Mouse (Mus musculus) left cerebral cortex, adult 6 months (tissue): ENCODE measurements around the gene Smg8. TPM values are rescaled to one million over a fixed set of nuclear protein-coding genes. Genes with fewer than 3 reads are reported as not detected.

Experiments used
- long read RNA-seq, 2 experiments: library from polyadenylated mRNA; unstranded; transcript quantifications; one replicate each; pipeline ENCODE4 v2.0.0; 2019 to 2020
- polyA plus RNA-seq: library from polyadenylated mRNA; unstranded; fragments of <200 nt; fragmentation: Nextera tagmentation; gene quantifications from 2 replicates; pipeline ENCODE4 v1.2.3, GENCODE M21; 2021

The Smg8 gene
- polyA plus RNA-seq = 8.7 and 10.2 TPM in 2 replicates
- long read RNA-seq, experiment 1, transcript Smg8-201 (4 exons, 3,218 nt) = major isoform, 51 of 53 reads
- long read RNA-seq, experiment 1, partial matches to known transcripts = 0 of 53 reads
- long read RNA-seq, experiment 1, other reads (novel, unspliced or antisense) = 2 of 53 reads
- long read RNA-seq, experiment 2, transcript Smg8-201 (4 exons, 3,218 nt) = major isoform, 8 of 11 reads
- long read RNA-seq, experiment 2, partial matches to known transcripts = 3 of 11 reads
- long read RNA-seq, experiment 2, other reads (novel, unspliced or antisense) = 0 of 11 reads

GRCm38 (mm10) chr11:87086290-87086984 is at the start of gene Smg8:
Smg8 (minus strand) TSS chr11:87086774.

GRCm38 (mm10) chr11:87126824-87127816 is 40.5 kb upstream of the Smg8 start, which contains the start of gene Trim37:
Trim37 (plus strand) TSS chr11:87127077.

DNA sequence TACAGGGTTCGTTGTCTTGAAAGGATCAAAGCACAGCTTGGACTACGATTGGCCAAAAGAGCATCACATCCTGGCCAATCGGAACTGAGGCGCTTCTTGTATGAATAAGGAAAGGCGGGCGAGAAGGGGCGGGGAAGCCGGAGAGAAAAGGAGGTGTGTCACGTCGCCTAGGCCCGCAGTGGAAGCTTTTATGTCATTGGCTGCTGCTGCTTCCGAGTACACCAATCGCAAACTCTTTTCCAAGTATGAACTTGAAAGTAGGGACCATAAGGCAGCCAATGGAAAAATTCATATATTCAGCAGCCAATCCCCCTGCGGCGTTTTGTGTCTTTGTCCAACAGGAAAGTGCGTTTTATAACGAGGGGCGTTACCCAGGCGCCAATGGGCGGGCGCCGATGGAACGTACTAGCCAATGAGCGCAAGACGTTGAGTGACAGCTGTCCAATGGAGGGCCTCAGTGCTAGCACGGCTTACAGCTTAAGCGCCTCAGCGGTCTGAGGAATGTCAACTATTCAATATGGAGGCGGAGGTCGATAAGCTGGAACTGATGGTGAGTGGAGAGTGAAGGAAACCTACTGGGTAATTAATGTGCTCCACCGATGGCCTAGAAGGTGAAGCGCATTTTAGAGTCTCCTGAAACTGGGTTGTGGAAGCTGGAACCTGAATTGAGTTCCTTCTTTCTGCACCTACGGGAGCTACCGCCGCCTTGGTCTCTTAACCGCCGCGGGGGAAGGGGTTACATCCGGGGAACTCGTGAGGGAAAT is 22.4 kb upstream of the Smg8 start, which contains the start of gene Ska2:
TSS of gene Ska2 (plus strand) at position 480 of the 764 bp plus-strand sequence.

DNA sequence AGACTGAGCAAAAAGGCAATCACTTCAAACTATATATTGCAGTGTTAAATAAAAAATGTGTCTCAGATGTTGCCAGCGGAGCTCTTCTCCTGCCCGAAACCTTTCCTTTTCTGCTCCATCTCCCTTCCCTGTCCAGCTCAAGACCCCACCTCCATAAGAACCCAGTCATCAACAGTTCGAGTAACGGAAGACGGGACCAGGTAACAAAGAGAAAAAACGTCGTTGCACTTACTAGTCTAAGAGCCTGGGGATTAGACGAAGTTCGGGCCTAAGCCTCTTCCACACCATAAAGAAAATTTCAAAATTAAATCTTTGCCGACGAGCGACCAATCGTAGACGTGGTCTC is 21.8 kb upstream of the Smg8 start, which contains the start of gene Prr11:
TSS of gene Prr11 (minus strand) at position 300 of the 346 bp plus-strand sequence.

GRCm38 (mm10) chr11:87073866-87074440 is 12.6 kb downstream of the Smg8 start, which contains the start of gene Gdpd1:
Gdpd1 (minus strand) TSS chr11:87074062.

Other genes with a start within 250 kb of the Smg8 start
- gene Ypel2, start 93.1 kb downstream of the Smg8 start, polyA plus RNA-seq = 19.2 and 20.0 TPM in 2 replicates
- gene Gdpd1, start 12.7 kb downstream of the Smg8 start, polyA plus RNA-seq = 33.8 and 42.2 TPM in 2 replicates
- gene Prr11, start 21.9 kb upstream of the Smg8 start, polyA plus RNA-seq = 0.10 and 0.14 TPM in 2 replicates
- 7.4 and 10.4 TPM in 2 replicates for gene Ska2, start 22.5 kb upstream of the Smg8 start, polyA plus RNA-seq
- gene Trim37, start 40.3 kb upstream of the Smg8 start, polyA plus RNA-seq = 107 and 112 TPM in 2 replicates